In genomic region chr11:96934921-96935356, GRCm38 (mm10) we compare ENCODE assay signal across 8 mouse cellular contexts. TPM values are rescaled to one million over a fixed set of nuclear protein-coding genes. Genes with fewer than 3 reads are reported as not detected.
DNase-seq lines count a peak whose midpoint lies in the region; ATAC-seq and TF ChIP-seq lines count a peak whose summit lies in the region.

No protein-coding gene starts in this region.

- no peak overlapping the region for H3K9ac ChIP-seq in forebrain, embryonic 11.5 days (ENCODE audit: low read length)
- H3K9ac ChIP-seq in hindbrain, embryonic 15.5 days = no peak overlapping the region
- no peak overlapping the region for H3K9ac ChIP-seq in limb, embryonic 12.5 days (replicated peaks)
- H3K9ac ChIP-seq in midbrain, embryonic 13.5 days (replicated peaks) = no peak overlapping the region

- peak; percentile 59 for DNase-seq in gastrocnemius, adult 2 months
- DNase-seq in gastrocnemius, postnatal 4 days (ENCODE audit: low spot score in 2 of 2) = no peak
- DNase-seq in adrenal gland, adult 18-20 months (ENCODE audit: low spot score in 2 of 2) = peak; percentile 50 to 61
- DNase-seq in forebrain, embryonic 11.5 days (ENCODE audit: low spot score) = peak; percentile 69
- peak; percentile 82 for DNase-seq in testis, postnatal 10 days (ENCODE audit: low spot score)

- H3K27me3 ChIP-seq in forebrain, embryonic 11.5 days (ENCODE audit: control insufficient read depth, insufficient read depth, low read length) = no peaks in the 10 kb centered on the region
- H3K27me3 ChIP-seq in hindbrain, embryonic 15.5 days = no peaks in the 10 kb centered on the region
- H3K27me3 ChIP-seq in limb, embryonic 12.5 days = peaks cover 18% of the 10 kb centered on the region
- H3K27me3 ChIP-seq in midbrain, embryonic 13.5 days = peaks cover 3% of the 10 kb centered on the region; the same call in 1 of the 2 replicates

- peak; percentile 70 for ATAC-seq in forebrain, embryonic 11.5 days (replicated peaks; ENCODE audit: low FRiP score)
- peak; percentile 81; the same call in 1 of the 2 replicates for ATAC-seq in hindbrain, embryonic 15.5 days (ENCODE audit: low FRiP score, low read depth)
- peak; percentile 80; the same call in 1 of the 2 replicates for ATAC-seq in limb, embryonic 12.5 days (ENCODE audit: insufficient number of reproducible peaks, insufficient read depth, low FRiP score, low TSS enrichment, low read depth)
- ATAC-seq in midbrain, embryonic 13.5 days = peak; percentile 80; the same call in 1 of the 2 replicates

- H3K4me3 ChIP-seq in gastrocnemius, adult 2 months = peak overlapping the region; percentile 36
- peak overlapping the region; percentile 6; the same call in 1 of the 2 replicates for H3K4me3 ChIP-seq in forebrain, embryonic 11.5 days (ENCODE audit: low read depth, low read length)
- no peak overlapping the region for H3K4me3 ChIP-seq in hindbrain, embryonic 15.5 days
- peak overlapping the region; percentile 7; the same call in 1 of the 2 replicates for H3K4me3 ChIP-seq in limb, embryonic 12.5 days (replicated peaks)
- no peak overlapping the region; the same call in 1 of the 2 replicates for H3K4me3 ChIP-seq in midbrain, embryonic 13.5 days (replicated peaks)

- intact Hi-C loops in gastrocnemius, adult 2 months (cut with DNase I) = no loop called here

- H3K27ac ChIP-seq in gastrocnemius, adult 2 months = peak overlapping the region; percentile 54; the same call in 1 of the 2 replicates
- no peak overlapping the region; the same call in 1 of the 2 replicates for H3K27ac ChIP-seq in forebrain, embryonic 11.5 days (ENCODE audit: low read depth, low read length)
- H3K27ac ChIP-seq in hindbrain, embryonic 15.5 days (replicated peaks) = no peak overlapping the region
- H3K27ac ChIP-seq in limb, embryonic 12.5 days = peak overlapping the region; percentile 41; the same call in 1 of the 2 replicates
- H3K27ac ChIP-seq in midbrain, embryonic 13.5 days = no peak overlapping the region

- no peak for TF ChIP-seq CTCF in gastrocnemius, adult 2 months (IDR thresholded peaks at IDR 0.05)

- H3K4me1 ChIP-seq in forebrain, embryonic 11.5 days (replicated peaks; ENCODE audit: control insufficient read depth, insufficient read depth, low read length) = no peaks in the 10 kb centered on the region
- no peaks in the 10 kb centered on the region for H3K4me1 ChIP-seq in hindbrain, embryonic 15.5 days (replicated peaks)
- H3K4me1 ChIP-seq in limb, embryonic 12.5 days (replicated peaks) = no peaks in the 10 kb centered on the region; the same call in 1 of the 2 replicates
- peaks cover 7% of the 10 kb centered on the region for H3K4me1 ChIP-seq in midbrain, embryonic 13.5 days (replicated peaks)

- H3K36me3 ChIP-seq in forebrain, embryonic 11.5 days (ENCODE audit: control insufficient read depth, insufficient read depth, low read length) = no peaks in the 10 kb centered on the region
- H3K36me3 ChIP-seq in hindbrain, embryonic 15.5 days = no peaks in the 10 kb centered on the region
- no peaks in the 10 kb centered on the region for H3K36me3 ChIP-seq in limb, embryonic 12.5 days
- no peaks in the 10 kb centered on the region for H3K36me3 ChIP-seq in midbrain, embryonic 13.5 days

- no peaks in the 10 kb centered on the region for H3K9me3 ChIP-seq in forebrain, embryonic 11.5 days (ENCODE audit: control insufficient read depth, low read length)
- no peaks in the 10 kb centered on the region for H3K9me3 ChIP-seq in hindbrain, embryonic 15.5 days
- no peaks in the 10 kb centered on the region for H3K9me3 ChIP-seq in limb, embryonic 12.5 days
- H3K9me3 ChIP-seq in midbrain, embryonic 13.5 days = no peaks in the 10 kb centered on the region

- 27% methylated on average over 12 of the region's 12 CpGs for WGBS in forebrain, embryonic 11.5 days
- WGBS in hindbrain, embryonic 15.5 days = 18% methylated on average over 12 of the region's 12 CpGs
- 24% methylated on average over 12 of the region's 12 CpGs for whole genome bisulfite sequencing in limb, embryonic 12.5 days
- WGBS in midbrain, embryonic 13.5 days = 19% methylated on average over 12 of the region's 12 CpGs

- H3K4me2 ChIP-seq in forebrain, embryonic 11.5 days (ENCODE audit: low read depth, low read length, severe bottlenecking) = peak overlapping the region; percentile 24
- peak overlapping the region; percentile 30 for H3K4me2 ChIP-seq in hindbrain, embryonic 15.5 days
- peak overlapping the region; percentile 34 for H3K4me2 ChIP-seq in limb, embryonic 12.5 days
- peak overlapping the region; percentile 38 for H3K4me2 ChIP-seq in midbrain, embryonic 13.5 days (replicated peaks)

RNA-seq across cellular contexts. Expression of gene Prr15l, which starts 7.0 kb away (rescaled TPM):
- total RNA-seq in gastrocnemius, adult 2 months (2021) = not detected
- not detected for total RNA-seq in gastrocnemius, postnatal 4 days (2021)
- under 1 TPM; 0.23 to 0.90 TPM for total RNA-seq in adrenal gland, adult 18-20 months (2021)
- 0.25 and 0.29 TPM in 2 replicates for polyA plus RNA-seq in forebrain, embryonic 11.5 days (2014; fragmentation: Nextera tagmentation; extraction: Ambion mirVana)
- 0.35 and 0.41 TPM in 2 replicates for polyA plus RNA-seq in hindbrain, embryonic 15.5 days (2015; fragmentation: Nextera tagmentation; extraction: Ambion mirVana)
- polyA plus RNA-seq in limb, embryonic 12.5 days (2016; fragmentation: Nextera tagmentation; extraction: Ambion mirVana) = 0.84 and 1.1 TPM in 2 replicates
- 0.10 TPM in 1 of 2 replicates, not detected in the other for polyA plus RNA-seq in midbrain, embryonic 13.5 days (2015; fragmentation: Nextera tagmentation; extraction: Ambion mirVana)

RNA-seq across cellular contexts. Expression of gene Pnpo, which starts 8.8 kb away (rescaled TPM):
- total RNA-seq in gastrocnemius, adult 2 months (2021) = 1 to 10 TPM; 7.4 to 8.2 TPM
- total RNA-seq in gastrocnemius, postnatal 4 days (2021) = 1 to 10 TPM; 8.2 to 8.3 TPM
- total RNA-seq in adrenal gland, adult 18-20 months (2021) = 10 to 100 TPM; 28.4 to 36.6 TPM
- 24.8 and 28.8 TPM in 2 replicates for polyA plus RNA-seq in forebrain, embryonic 11.5 days (2014; fragmentation: Nextera tagmentation; extraction: Ambion mirVana)
- 30.4 and 32.5 TPM in 2 replicates for polyA plus RNA-seq in hindbrain, embryonic 15.5 days (2015; fragmentation: Nextera tagmentation; extraction: Ambion mirVana)
- 18.4 and 19.7 TPM in 2 replicates for polyA plus RNA-seq in limb, embryonic 12.5 days (2016; fragmentation: Nextera tagmentation; extraction: Ambion mirVana)
- 18.2 and 18.3 TPM in 2 replicates for polyA plus RNA-seq in midbrain, embryonic 13.5 days (2015; fragmentation: Nextera tagmentation; extraction: Ambion mirVana)

RNA-seq across cellular contexts. Expression of gene Cdk5rap3, which starts 18.6 kb away (rescaled TPM):
- 10 to 100 TPM; 21.5 to 24.0 TPM for total RNA-seq in gastrocnemius, adult 2 months (2021)
- total RNA-seq in gastrocnemius, postnatal 4 days (2021) = 10 to 100 TPM; 39.2 to 45.1 TPM
- 10 to 100 TPM; 44.6 to 45.4 TPM for total RNA-seq in adrenal gland, adult 18-20 months (2021)
- polyA plus RNA-seq in forebrain, embryonic 11.5 days (2014; fragmentation: Nextera tagmentation; extraction: Ambion mirVana) = 83.4 and 94.0 TPM in 2 replicates
- polyA plus RNA-seq in hindbrain, embryonic 15.5 days (2015; fragmentation: Nextera tagmentation; extraction: Ambion mirVana) = 81.6 and 82.8 TPM in 2 replicates
- 87.8 and 89.6 TPM in 2 replicates for polyA plus RNA-seq in limb, embryonic 12.5 days (2016; fragmentation: Nextera tagmentation; extraction: Ambion mirVana)
- polyA plus RNA-seq in midbrain, embryonic 13.5 days (2015; fragmentation: Nextera tagmentation; extraction: Ambion mirVana) = 103 and 104 TPM in 2 replicates

RNA-seq across cellular contexts. Expression of gene Sp2, which starts 47.8 kb away (rescaled TPM):
- total RNA-seq in gastrocnemius, adult 2 months (2021) = 10 to 100 TPM; 10.4 to 11.0 TPM
- 10 to 100 TPM; 15.1 to 16.5 TPM for total RNA-seq in gastrocnemius, postnatal 4 days (2021)
- total RNA-seq in adrenal gland, adult 18-20 months (2021) = 10 to 100 TPM; 13.4 to 15.1 TPM
- 30.9 and 31.0 TPM in 2 replicates for polyA plus RNA-seq in forebrain, embryonic 11.5 days (2014; fragmentation: Nextera tagmentation; extraction: Ambion mirVana)
- polyA plus RNA-seq in hindbrain, embryonic 15.5 days (2015; fragmentation: Nextera tagmentation; extraction: Ambion mirVana) = 16.6 and 18.6 TPM in 2 replicates
- polyA plus RNA-seq in limb, embryonic 12.5 days (2016; fragmentation: Nextera tagmentation; extraction: Ambion mirVana) = 13.7 and 17.8 TPM in 2 replicates
- polyA plus RNA-seq in midbrain, embryonic 13.5 days (2015; fragmentation: Nextera tagmentation; extraction: Ambion mirVana) = 18.5 and 19.6 TPM in 2 replicates

Comparison
In these comparisons a context has a peak if more than half of its experiments do, and no peak if none do; other contexts are left out.
1. DNase-seq: peak in gastrocnemius, adult 2 months (single experiment), adrenal gland, adult 18-20 months (2 of 2), forebrain, embryonic 11.5 days (single experiment) and testis, postnatal 10 days (single experiment); none in gastrocnemius, postnatal 4 days (0 of 2).
2. H3K27ac ChIP-seq: peak in gastrocnemius, adult 2 months (single experiment) and limb, embryonic 12.5 days (single experiment); none in forebrain, embryonic 11.5 days (single experiment), hindbrain, embryonic 15.5 days (single experiment) and midbrain, embryonic 13.5 days (single experiment).
3. H3K4me3 ChIP-seq: peak in gastrocnemius, adult 2 months (single experiment), forebrain, embryonic 11.5 days (single experiment) and limb, embryonic 12.5 days (single experiment); none in hindbrain, embryonic 15.5 days (single experiment) and midbrain, embryonic 13.5 days (single experiment).
4. Peak in every context shown above with its lines, with median percentiles within 50 percentile points of each other: ATAC-seq and H3K4me2 ChIP-seq.